Mouse (Mus musculus): ENCODE results near the gene Trim26. TPM values are rescaled to one million over a fixed set of nuclear protein-coding genes. Genes with fewer than 3 reads are reported as not detected.

Gene Trim26
- total RNA-seq, 2 experiments from 2014 or later, result 71.3 to 77.9 TPM

- DNase-seq (ENCODE audit: low spot score in 2 of 2), result no peak
These were observed 60.7 kb downstream of the Trim26 start, which contains the start of gene Trim31 for GRCm38 (mm10) chr17:36897552-36898205. TSS of gene Trim31 (plus strand) at chr17:36898118.

GRCm38 (mm10) chr17:36899376-36899775 lies 62.4 kb downstream of the Trim26 start:
- no peak for DNase-seq (ENCODE audit: low spot score in 2 of 2)

GRCm38 (mm10) chr17:36900001-36900400 lies 63.1 kb downstream of the Trim26 start:
- DNase-seq (ENCODE audit: low spot score in 2 of 2), result no peak

GRCm38 (mm10) chr17:36900691-36901090 lies 63.8 kb downstream of the Trim26 start:
- DNase-seq (ENCODE audit: low spot score in 2 of 2), result no peak

- DNase-seq (ENCODE audit: low spot score in 2 of 2), result no peak
These were observed 66.7 kb downstream of the Trim26 start for GRCm38 (mm10) chr17:36903651-36904050.

GRCm38 (mm10) chr17:36908235-36908634 lies 71.3 kb downstream of the Trim26 start:
- no peak for DNase-seq (ENCODE audit: low spot score in 2 of 2)

Other genes starting within 250 kb of the Trim26 start
- not detected for gene H2-M9, start 194.5 kb upstream of the Trim26 start, total RNA-seq (2021)
- not detected for gene H2-M1, start 164.9 kb upstream of the Trim26 start, total RNA-seq (2021)
- gene H2-M10.5, start 64.2 kb upstream of the Trim26 start, total RNA-seq (2021), result not detected
- gene H2-M10.6, start 25.0 kb upstream of the Trim26 start, total RNA-seq (2021), result not detected
- not detected for gene Trim15, start 30.1 kb downstream of the Trim26 start, total RNA-seq (2021)
- gene Trim10, start 32.4 kb downstream of the Trim26 start, total RNA-seq (2021), result 1 to 10 TPM; 5.0 to 9.9 TPM
- under 1 TPM in 1 of 2 experiments, not detected in 1; 0.17 TPM for gene Trim40, start 53.0 kb downstream of the Trim26 start, total RNA-seq (2021)
- gene Trim31, start 61.0 kb downstream of the Trim26 start, total RNA-seq (2021), result not detected
- 1 to 10 TPM in 1 of 2 experiments, under 1 TPM in 1; 0.31 to 1.1 TPM for gene Rnf39, start 105.8 kb downstream of the Trim26 start, total RNA-seq (2021)
- gene Ppp1r11, start 114.6 kb downstream of the Trim26 start, total RNA-seq (2021), result 10 to 100 TPM; 63.6 to 65.1 TPM
- 10 to 100 TPM; 35.8 to 41.6 TPM for gene Znrd1, start 121.4 kb downstream of the Trim26 start, total RNA-seq (2021)
- gene Znrd1as, start 121.5 kb downstream of the Trim26 start, total RNA-seq (2021), result 1 to 10 TPM; 7.4 to 7.8 TPM
- gene 2410137M14Rik, start 144.1 kb downstream of the Trim26 start, total RNA-seq (2021), result not detected
- under 1 TPM; 0.56 to 0.62 TPM for gene H2-M5, start 152.4 kb downstream of the Trim26 start, total RNA-seq (2021)
- gene Zfp57, start 164.0 kb downstream of the Trim26 start, total RNA-seq (2021), result 10 to 100 TPM; 12.7 to 18.0 TPM
- not detected for gene Mog, start 186.3 kb downstream of the Trim26 start, total RNA-seq (2021)
- 10 to 100 TPM; 68.2 TPM for gene Gabbr1, start 208.8 kb downstream of the Trim26 start, total RNA-seq (2021)

All from adrenal gland, postnatal 4 days (tissue).